Comparison of ENCODE assay signal across 25 mouse cellular contexts in the genomic region with DNA sequence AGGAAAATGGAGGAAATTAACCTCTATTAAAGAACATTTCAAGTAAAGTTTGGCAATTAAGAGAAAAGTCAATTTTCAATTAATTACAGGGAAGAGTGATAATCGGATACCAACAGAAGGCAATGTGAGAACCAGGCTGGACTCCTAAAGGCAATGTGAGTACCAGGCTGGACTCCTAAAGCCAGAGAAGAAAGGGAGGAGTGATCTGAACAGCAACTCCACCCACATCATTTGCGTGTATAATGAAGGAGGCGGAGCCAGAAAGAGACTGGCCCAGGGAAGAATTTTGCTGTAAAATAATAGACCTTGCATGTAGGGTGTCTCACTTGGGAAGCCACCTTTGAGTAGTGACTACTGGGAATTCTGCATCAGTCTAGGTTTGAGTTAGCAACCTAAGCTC.
DNase-seq lines count a peak whose midpoint lies in the region; ATAC-seq and TF ChIP-seq lines count a peak whose summit lies in the region.
"Had no signal": no experiment of that assay in that cellular context is flagged by ENCODE, and none has a peak within 500 bp of the region (broad histone marks: within the 10 kb centered on the region; RNA-seq: fewer than 3 reads in every experiment).

No protein-coding gene starts in this region.

- H3K9me3 ChIP-seq in CH12.LX (replicated peaks; ENCODE audit: low read length) = no peaks in the 10 kb centered on the region
- no peaks in the 10 kb centered on the region for H3K9me3 ChIP-seq in MEL (replicated peaks; ENCODE audit: insufficient read depth, low read length)
- H3K9me3 ChIP-seq in liver, embryonic 16.5 days (replicated peaks; ENCODE audit: control insufficient read depth, low read length) = no peaks in the 10 kb centered on the region
- H3K9me3 ChIP-seq: forebrain, embryonic 10.5 days; heart, embryonic 10.5 days; hindbrain, embryonic 10.5 days; intestine, embryonic 15.5 days; limb, embryonic 12.5 days; stomach, embryonic 15.5 days had no signal

- H3K4me1 ChIP-seq in CH12.LX (ENCODE audit: control insufficient read depth in 1 of 2, insufficient read depth in 2 of 2) (no peaks in the 10 kb centered on the region), MEL (ENCODE audit: control insufficient read depth in 1 of 2, insufficient read depth in 2 of 2, low read length in 2 of 2) (peaks cover 10 to 16% of the 10 kb centered on the region in 2 experiments)
- no peaks in the 10 kb centered on the region for H3K4me1 ChIP-seq in liver, embryonic 16.5 days (ENCODE audit: control insufficient read depth, low read depth, low read length)
- H3K4me1 ChIP-seq: forebrain, embryonic 10.5 days; hindbrain, embryonic 10.5 days; intestine, embryonic 15.5 days; limb, embryonic 12.5 days; stomach, embryonic 15.5 days had no signal

- dilution Hi-C loops in CH12.LX (cut with MboI; ENCODE audit: extremely low pct_ligation_motif_present, extremely low pct_unique_long_range_greater_than_20kb, low sequenced_read_pairs) = no loop called here

- 48% methylated on average over 3 of the region's 3 CpGs for WGBS in liver, embryonic 16.5 days (ENCODE audit: insufficient replicate concordance)

- no peak overlapping the region for H3K9ac ChIP-seq in CH12.LX (ENCODE audit: insufficient read depth, low read depth)
- peak overlapping the region; percentile 29 for H3K9ac ChIP-seq in MEL (ENCODE audit: control insufficient read depth, low read depth, low read length, poor library complexity, severe bottlenecking)
- no peak overlapping the region for H3K9ac ChIP-seq in liver, embryonic 16.5 days (ENCODE audit: low read depth, low read length)
- H3K9ac ChIP-seq: intestine, embryonic 15.5 days; limb, embryonic 12.5 days; stomach, embryonic 15.5 days had no signal

- no peaks in the 10 kb centered on the region for H3K79me2 ChIP-seq in CH12.LX (replicated peaks; ENCODE audit: control insufficient read depth, extremely low read depth, insufficient read depth, poor library complexity, severe bottlenecking)
- H3K79me2 ChIP-seq in MEL (ENCODE audit: control insufficient read depth, insufficient read depth, low read length, poor library complexity) = no peaks in the 10 kb centered on the region

- no peak overlapping the region for H3K4me3 ChIP-seq in CH12.LX (replicated peaks in 1 of 3; ENCODE audit: low read depth in 2 of 3, low read length in 2 of 3, poor library complexity in 1 of 3)
- H3K4me3 ChIP-seq in MEL (ENCODE audit: control insufficient read depth in 1 of 2, insufficient read depth in 1 of 2, low read depth in 2 of 2, low read length in 2 of 2) = peak overlapping the region; percentile 47 to 58
- no peak overlapping the region for H3K4me3 ChIP-seq in liver, embryonic 16.5 days (ENCODE audit: low read depth, low read length)
- H3K4me3 ChIP-seq: forebrain, embryonic 10.5 days; heart, embryonic 10.5 days; hindbrain, embryonic 10.5 days; intestine, embryonic 15.5 days; limb, embryonic 12.5 days; stomach, embryonic 15.5 days had no signal

- DNase-seq in CH12.LX (ENCODE audit: extremely low read depth) (peak; percentile 6), MEL (ENCODE audit: low read depth, low spot score) (peak; percentile 78)
- peak; percentile 47 for DNase-seq in c-Kit-positive CD71-positive TER-119-positive erythroid progenitor cells, embryonic 14.5 days (ENCODE audit: low spot score)
- no peak for DNase-seq in layer of hippocampus, adult 18-20 months (ENCODE audit: low spot score in 2 of 2)
- DNase-seq in kidney, postnatal 4 days = no peak
- no peak for DNase-seq in T-cell, adult 2 months (ENCODE audit: low spot score)
- DNase-seq: adrenal gland, adult 2 months; cerebellum, adult 11 months; cerebellum, postnatal 10 days; kidney, adult 9 months; kidney, postnatal 14 days; lung, adult 18-20 months; lung, postnatal 14 days; right cerebral cortex, adult 18-20 months; right cerebral cortex, postnatal 4 days; thymus, adult 18-20 months; thymus, postnatal 36 days had no signal

- no peak overlapping the region for H3K4me2 ChIP-seq in CH12.LX (ENCODE audit: insufficient read depth, low read depth, poor library complexity, severe bottlenecking)
- H3K4me2 ChIP-seq in liver, embryonic 16.5 days (ENCODE audit: low read depth, low read length) = no peak overlapping the region
- H3K4me2 ChIP-seq: intestine, embryonic 15.5 days; limb, embryonic 12.5 days; stomach, embryonic 15.5 days had no signal

- no peak for TF ChIP-seq EP300 in CH12.LX (IDR thresholded peaks at IDR 0.05; ENCODE audit: low read length)
- TF ChIP-seq EP300 in MEL (IDR thresholded peaks at IDR 0.05; ENCODE audit: low read depth in 1 of 2, low read length in 2 of 2) = no peak

- TF ChIP-seq RAD21 in CH12.LX (IDR thresholded peaks at IDR 0.05; ENCODE audit: low read depth, low read length) (no peak), MEL (IDR thresholded peaks at IDR 0.05; ENCODE audit: low read depth, low read length) (no peak)

- TF ChIP-seq POLR2A in CH12.LX (IDR thresholded peaks at IDR 0.05; ENCODE audit: low read depth, low read length) (no peak), MEL (IDR thresholded peaks at IDR 0.05; ENCODE audit: control insufficient read depth in 1 of 2, insufficient read depth in 1 of 2, low read depth in 1 of 2, low read length in 2 of 2, poor library complexity in 1 of 2) (no peak; a peak in 1 of 4 replicates)

- ATAC-seq in liver, embryonic 16.5 days (ENCODE audit: low read depth) = peak; percentile 41; the same call in 1 of the 2 replicates
- ATAC-seq: hindbrain, embryonic 16.5 days; intestine, embryonic 15.5 days had no signal

- no peak for TF ChIP-seq CTCF in CH12.LX (conservative IDR thresholded peaks at IDR 0.05 in 1 of 2, IDR thresholded peaks at IDR 0.05 in 1 of 2; ENCODE audit: low read depth in 2 of 2, low read length in 2 of 2)
- TF ChIP-seq CTCF in MEL (IDR thresholded peaks at IDR 0.05 in 2 of 3, conservative IDR thresholded peaks at IDR 0.05 in 1 of 3; ENCODE audit: control insufficient read depth in 1 of 3, insufficient read depth in 1 of 3, low read depth in 2 of 3, low read length in 3 of 3, poor library complexity in 1 of 3, severe bottlenecking in 1 of 3) = no peak

- no peaks in the 10 kb centered on the region for H3K36me3 ChIP-seq in CH12.LX (replicated peaks in 1 of 2; ENCODE audit: control insufficient read depth in 1 of 2, insufficient read depth in 1 of 2, low read length in 1 of 2)
- H3K36me3 ChIP-seq in MEL (ENCODE audit: control insufficient read depth in 1 of 2, insufficient read depth in 2 of 2, low read length in 2 of 2) = peaks cover 0 to 17% of the 10 kb centered on the region in 2 experiments; a peak in 2 of 4 replicates
- H3K36me3 ChIP-seq in liver, embryonic 16.5 days (ENCODE audit: control insufficient read depth, insufficient read depth) = no peaks in the 10 kb centered on the region
- H3K36me3 ChIP-seq: forebrain, embryonic 10.5 days; heart, embryonic 10.5 days; hindbrain, embryonic 10.5 days; intestine, embryonic 15.5 days; limb, embryonic 12.5 days had no signal

- H3K27ac ChIP-seq in CH12.LX (ENCODE audit: insufficient read depth, low read depth) = no peak overlapping the region
- H3K27ac ChIP-seq in MEL (ENCODE audit: control insufficient read depth, low read depth, low read length) = peak overlapping the region; percentile 78
- no peak overlapping the region for H3K27ac ChIP-seq in liver, embryonic 16.5 days (ENCODE audit: low read length)
- H3K27ac ChIP-seq: forebrain, embryonic 10.5 days; heart, embryonic 10.5 days; hindbrain, embryonic 10.5 days; intestine, embryonic 15.5 days; limb, embryonic 12.5 days; stomach, embryonic 15.5 days had no signal

- in situ Hi-C loops in CH12.LX (cut with MboI; ENCODE audit: low pct_ligation_motif_present, low pct_unique_long_range_greater_than_20kb, low sequenced_read_pairs) = no loop called here

- no peaks in the 10 kb centered on the region for H3K27me3 ChIP-seq in CH12.LX (replicated peaks)
- no peaks in the 10 kb centered on the region for H3K27me3 ChIP-seq in MEL (ENCODE audit: control insufficient read depth in 1 of 2, insufficient read depth in 2 of 2, low read length in 2 of 2)
- no peaks in the 10 kb centered on the region for H3K27me3 ChIP-seq in liver, embryonic 16.5 days (ENCODE audit: control insufficient read depth, insufficient read depth, low read depth, low read length)
- H3K27me3 ChIP-seq: intestine, embryonic 15.5 days; limb, embryonic 12.5 days; stomach, embryonic 15.5 days had no signal

TF ChIP-seq in CH12.LX, 34 proteins besides CTCF, POLR2A, EP300 and RAD21:
- TF ChIP-seq JUN (IDR thresholded peaks at IDR 0.05; ENCODE audit: insufficient read depth, low read depth, low read length) (no peak), NELFE (IDR thresholded peaks at IDR 0.05; ENCODE audit: low read depth, low read length) (no peak), USF2 (conservative IDR thresholded peaks at IDR 0.05; ENCODE audit: low read depth, low read length) (no peak)

TF ChIP-seq in MEL, 35 proteins besides CTCF, POLR2A, EP300 and RAD21:
- no peak for TF ChIP-seq ZKSCAN1 (IDR thresholded peaks at IDR 0.05; ENCODE audit: low read depth, low read length)

Comparison
In these comparisons a context has a peak if more than half of its experiments do, and no peak if none do; other contexts are left out.
1. DNase-seq: peak in CH12.LX (single experiment), MEL (single experiment) and c-Kit-positive CD71-positive TER-119-positive erythroid progenitor cells, embryonic 14.5 days (single experiment); none in layer of hippocampus, adult 18-20 months (0 of 2), kidney, postnatal 4 days (0 of 2) and T-cell, adult 2 months (single experiment).
2. H3K4me3 ChIP-seq: peak in MEL (2 of 2); none in CH12.LX (0 of 3) and liver, embryonic 16.5 days (single experiment).